Mouse (Mus musculus) hindbrain, embryonic 11.5 days (tissue): ENCODE results near the gene Il2rb. TPM values are rescaled to one million over a fixed set of nuclear protein-coding genes. Genes with fewer than 3 reads are reported as not detected.

ENCODE experiments used
- ATAC-seq: fragments of 200-750 bp; cut with Nextera tagmentation; 2 replicates; pipeline ENCODE4 v1.8.0; 2017; ENCODE audit warnings: mild to moderate bottlenecking, moderate TSS enrichment, moderate library complexity; ENCODE audit not compliant: low FRiP score
- DNase-seq: peaks from one replicate; pipeline ENCODE4 v3.0.0-alpha.2; 2015; ENCODE audit warnings: low spot score
- H3K27ac ChIP-seq: fragments of 300-500 bp; sonication (generic); 2 replicates; pipeline ENCODE4 v1.5.1; 2014; ENCODE audit warnings: mild to moderate bottlenecking, low read depth, low read length
- H3K27me3 ChIP-seq: fragments of 300-500 bp; sonication (generic); 2 replicates; pipeline ENCODE4 v1.6.1; 2014; ENCODE audit warnings: mild to moderate bottlenecking, low read length, moderate library complexity, mixed read lengths; ENCODE audit not compliant: control insufficient read depth, insufficient read depth
- H3K36me3 ChIP-seq: fragments of 300-500 bp; sonication (generic); 2 replicates; pipeline ENCODE4 v1.6.1; 2014; ENCODE audit warnings: mild to moderate bottlenecking, low read length, moderate library complexity, mixed read lengths; ENCODE audit not compliant: control insufficient read depth, insufficient read depth
- H3K4me1 ChIP-seq: fragments of 300-500 bp; sonication (generic); replicated peaks from 2 replicates; pipeline ENCODE4 v1.6.1; 2014; ENCODE audit warnings: low read length, mixed read lengths; ENCODE audit not compliant: control insufficient read depth, insufficient read depth
- H3K4me2 ChIP-seq: fragments of 300-500 bp; sonication (generic); replicated peaks from 2 replicates; pipeline ENCODE4 v1.6.1; 2014; ENCODE audit warnings: mild to moderate bottlenecking, low read depth, low read length
- H3K4me3 ChIP-seq: fragments of 300-500 bp; sonication (generic); 2 replicates; pipeline ENCODE4 v1.5.1; 2014; ENCODE audit warnings: low read depth, low read length
- H3K9ac ChIP-seq: fragments of 300-500 bp; sonication (generic); 2 replicates; pipeline ENCODE4 v1.6.1; 2014; ENCODE audit warnings: low read depth, low read length
- H3K9me3 ChIP-seq: fragments of 300-500 bp; sonication (generic); 2 replicates; pipeline ENCODE4 v1.6.1; 2016; ENCODE audit warnings: low read length; ENCODE audit not compliant: control insufficient read depth
- WGBS: fragments of 180-500 bp; shearing (Covaris S2); extraction: QIAGEN DNeasy Blood & Tissue Kit; methylation state at CpG from one replicate; pipeline ENCODE4 v1.1.7; 2014; 5-methylcytosine and 5-hydroxymethylcytosine counted together
- polyA plus RNA-seq: library from polyadenylated mRNA; unstranded; fragments of >200 nt; fragmentation: Nextera tagmentation; extraction: Ambion mirVana; gene quantifications from 2 replicates; pipeline ENCODE4 v1.2.1, GENCODE M21; 2014

The Il2rb gene
- polyA plus RNA-seq, 1 experiment from 2014 or later: not detected

DNA sequence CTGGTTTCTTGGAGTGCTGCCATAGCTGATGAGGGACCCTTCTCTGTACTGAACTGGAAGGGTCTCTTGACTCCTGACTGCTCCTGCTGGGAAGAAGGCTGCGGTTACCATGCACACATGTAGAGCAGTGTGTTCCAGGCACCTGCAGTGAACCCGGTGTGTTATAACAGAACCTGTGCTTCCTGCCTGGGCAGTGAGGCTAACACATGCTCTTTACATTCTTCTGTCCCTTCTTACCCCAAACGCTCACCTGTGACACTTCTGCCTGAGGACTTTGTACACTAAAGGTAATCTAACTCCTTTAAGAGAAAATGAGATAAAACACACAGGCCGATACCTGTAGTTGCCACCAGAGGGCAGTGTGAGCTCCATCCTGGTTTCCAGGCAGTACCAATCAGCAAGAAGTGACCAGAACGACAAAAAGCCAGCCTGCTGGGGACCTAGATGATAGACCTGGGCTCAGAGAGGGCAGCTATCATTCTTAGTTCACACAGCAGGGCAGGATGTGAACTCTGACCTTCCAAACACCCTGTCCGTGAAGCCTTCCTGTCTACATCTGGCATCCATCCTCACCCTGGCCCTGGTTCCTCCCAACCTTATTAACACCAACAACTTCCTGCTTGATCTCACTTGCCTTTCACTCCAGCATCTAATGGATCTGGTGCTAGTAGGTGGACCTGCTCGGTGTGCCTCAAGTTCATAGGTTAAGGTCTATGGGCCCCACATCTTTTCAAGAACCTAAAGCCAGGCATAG is 19.5 kb upstream of the Il2rb start:
- Histone ChIP-seq H3K27ac (no peak overlapping the region), H3K9ac (no peak overlapping the region), H3K4me3 (no peak overlapping the region), H3K36me3 (no peaks in the 10 kb centered on the region), H3K4me1 (peaks cover 3% of the 10 kb centered on the region; the same call in 1 of the 2 replicates), H3K4me2 (no peak overlapping the region), H3K27me3 (no peaks in the 10 kb centered on the region), H3K9me3 (no peaks in the 10 kb centered on the region)
- DNase-seq (peak; percentile 84), ATAC-seq (no peak)
- WGBS: 28% methylated on average over 7 of the region's 7 CpGs

DNA sequence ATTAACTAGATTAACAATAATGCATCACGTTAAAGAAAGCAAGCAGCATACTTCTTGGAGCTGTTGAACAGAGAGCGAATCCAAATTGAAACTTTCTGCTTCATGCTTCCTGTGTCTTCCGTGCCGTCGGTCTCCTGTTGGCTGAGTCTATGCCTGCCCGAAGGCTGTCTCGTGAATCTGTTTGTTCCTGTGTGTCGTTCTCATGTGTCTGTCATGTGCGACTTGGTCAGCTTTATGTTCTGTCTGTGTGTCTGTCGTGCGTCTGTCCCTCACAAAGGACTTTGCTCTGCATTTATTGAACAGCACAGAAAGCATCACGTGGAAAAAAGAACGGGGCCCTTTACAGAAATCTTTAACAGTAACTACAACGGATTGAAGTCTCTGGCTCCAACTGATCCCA is 17.9 kb upstream of the Il2rb start:
- H3K9me3 ChIP-seq: no peaks in the 10 kb centered on the region
- WGBS: 88% methylated on average over 14 of the region's 14 CpGs
- H3K4me1 ChIP-seq: peaks cover 3% of the 10 kb centered on the region; the same call in 1 of the 2 replicates
- DNase-seq: no peak
- no peak overlapping the region for H3K4me3 ChIP-seq
- ATAC-seq: no peak
- H3K27ac ChIP-seq: no peak overlapping the region
- H3K27me3 ChIP-seq: no peaks in the 10 kb centered on the region
- H3K4me2 ChIP-seq: no peak overlapping the region
- H3K36me3 ChIP-seq: no peaks in the 10 kb centered on the region
- no peak overlapping the region for H3K9ac ChIP-seq

DNA sequence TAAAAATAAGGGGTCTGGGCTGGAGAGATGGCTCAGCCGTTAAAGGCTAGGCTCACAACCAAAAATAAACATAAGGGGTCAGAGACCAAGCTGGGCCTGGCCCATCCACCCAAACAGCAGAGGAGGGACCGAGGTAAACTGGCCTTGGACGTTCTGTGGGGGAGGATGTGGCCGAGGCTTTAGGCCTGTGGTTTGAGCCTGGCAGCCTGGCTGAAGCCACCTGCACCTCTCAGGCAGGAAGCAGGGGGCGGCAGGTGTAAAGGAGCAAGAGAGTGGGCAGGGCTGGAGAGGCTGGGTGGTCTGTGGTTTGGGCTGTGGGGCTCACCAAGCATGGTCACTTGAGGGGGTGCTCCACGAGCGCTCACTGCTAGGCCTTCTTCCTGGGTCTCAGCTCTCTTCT is 16.9 kb upstream of the Il2rb start:
- no peaks in the 10 kb centered on the region for H3K36me3 ChIP-seq
- no peaks in the 10 kb centered on the region for H3K9me3 ChIP-seq
- WGBS: 82% methylated on average over 7 of the region's 7 CpGs
- DNase-seq (no peak), ATAC-seq (no peak)
- H3K27me3 ChIP-seq: no peaks in the 10 kb centered on the region
- H3K4me1 ChIP-seq: peaks cover 3% of the 10 kb centered on the region; the same call in 1 of the 2 replicates
- H3K9ac ChIP-seq: no peak overlapping the region
- no peak overlapping the region for H3K4me3 ChIP-seq
- H3K4me2 ChIP-seq: no peak overlapping the region
- H3K27ac ChIP-seq: no peak overlapping the region

DNA sequence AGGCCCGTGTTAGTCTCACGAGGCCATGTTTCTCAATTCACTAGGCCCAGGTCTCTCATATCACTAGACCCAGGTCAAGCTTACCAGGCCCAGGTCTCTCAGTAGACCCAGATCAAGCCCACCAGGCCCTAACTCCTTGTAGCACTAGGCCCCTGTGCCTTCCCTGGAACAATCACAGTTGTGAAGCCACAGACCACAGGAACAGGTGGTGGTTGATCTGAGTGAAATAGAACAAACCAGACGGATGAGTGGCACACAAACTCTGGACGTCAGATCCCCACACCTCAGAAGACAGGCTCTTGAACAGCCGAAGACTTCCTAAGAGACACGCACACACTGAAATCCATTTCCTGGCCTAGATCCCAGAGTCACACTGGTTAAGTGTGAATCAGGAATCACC is 15.7 kb upstream of the Il2rb start:
- Histone ChIP-seq H3K4me3 (no peak overlapping the region), H3K4me2 (no peak overlapping the region), H3K4me1 (peaks cover 3% of the 10 kb centered on the region; the same call in 1 of the 2 replicates), H3K27ac (no peak overlapping the region), H3K27me3 (no peaks in the 10 kb centered on the region), H3K9me3 (no peaks in the 10 kb centered on the region), H3K36me3 (no peaks in the 10 kb centered on the region), H3K9ac (no peak overlapping the region)
- ATAC-seq (no peak), DNase-seq (no peak)
- 91% methylated on average over 6 of the region's 6 CpGs for WGBS

DNA sequence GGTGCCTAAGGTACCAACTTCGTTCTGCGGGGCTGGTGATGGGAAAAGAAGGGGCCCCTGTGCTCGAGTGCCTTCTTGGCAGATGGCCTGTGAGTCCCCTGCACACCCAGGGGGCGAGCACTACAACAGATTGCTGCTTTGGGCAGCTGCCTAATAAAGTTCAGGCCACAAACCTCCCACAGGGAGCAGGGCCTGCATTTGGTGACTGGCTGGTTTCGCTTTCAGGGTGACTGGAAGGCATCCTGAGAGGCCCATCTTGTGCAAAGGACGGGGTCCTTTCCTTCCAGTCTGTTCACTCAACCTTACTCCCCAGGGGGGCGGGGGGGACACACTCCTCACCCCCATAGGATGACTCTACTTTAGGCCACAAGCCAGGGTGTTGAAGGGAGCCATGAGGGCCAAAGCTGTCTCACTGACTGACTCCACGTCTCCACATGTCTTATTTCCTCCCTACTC is 15.1 kb upstream of the Il2rb start:
- DNase-seq (no peak), ATAC-seq (no peak)
- Histone ChIP-seq H3K27me3 (no peaks in the 10 kb centered on the region), H3K4me2 (peak overlapping the region; percentile 5; the same call in 1 of the 2 replicates), H3K4me1 (peaks cover 3% of the 10 kb centered on the region; the same call in 1 of the 2 replicates), H3K27ac (0 out of 2 replicates have a peak overlapping the region, but pooled peaks have one; percentile 52), H3K9me3 (no peaks in the 10 kb centered on the region), H3K36me3 (no peaks in the 10 kb centered on the region), H3K9ac (peak overlapping the region; percentile 32; the same call in 1 of the 2 replicates), H3K4me3 (no peak overlapping the region)
- 67% methylated on average over 8 of the region's 8 CpGs for WGBS

DNA sequence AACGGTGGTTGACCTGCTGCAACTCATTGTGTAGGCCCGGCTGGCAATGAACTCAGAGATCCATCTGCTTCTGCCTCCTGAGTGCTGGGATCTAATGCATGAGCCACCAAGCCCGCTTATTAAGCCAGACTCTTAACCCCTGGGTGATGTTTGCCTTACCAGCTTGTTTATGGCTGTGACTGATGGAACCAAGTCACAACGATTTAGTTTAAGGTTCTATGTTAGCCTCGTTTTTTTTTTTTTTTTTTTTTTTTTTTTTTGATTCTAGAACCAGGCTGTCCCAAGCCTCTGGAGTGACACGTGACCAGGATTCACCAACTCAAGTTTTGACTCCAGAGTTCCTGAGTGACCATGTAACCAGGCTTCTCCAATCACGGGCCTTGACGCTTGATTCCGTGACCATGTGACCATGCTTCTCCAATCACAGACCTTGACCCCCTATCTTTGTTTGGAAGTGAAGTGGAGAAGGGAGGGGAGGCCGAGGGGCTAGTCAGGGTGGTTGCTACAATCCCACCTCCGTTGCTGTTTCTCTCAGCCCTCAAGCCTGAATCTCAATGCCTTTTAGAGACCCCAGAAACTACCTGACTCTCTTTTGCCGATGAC is 14.3 kb upstream of the Il2rb start:
- ATAC-seq: no peak

DNA sequence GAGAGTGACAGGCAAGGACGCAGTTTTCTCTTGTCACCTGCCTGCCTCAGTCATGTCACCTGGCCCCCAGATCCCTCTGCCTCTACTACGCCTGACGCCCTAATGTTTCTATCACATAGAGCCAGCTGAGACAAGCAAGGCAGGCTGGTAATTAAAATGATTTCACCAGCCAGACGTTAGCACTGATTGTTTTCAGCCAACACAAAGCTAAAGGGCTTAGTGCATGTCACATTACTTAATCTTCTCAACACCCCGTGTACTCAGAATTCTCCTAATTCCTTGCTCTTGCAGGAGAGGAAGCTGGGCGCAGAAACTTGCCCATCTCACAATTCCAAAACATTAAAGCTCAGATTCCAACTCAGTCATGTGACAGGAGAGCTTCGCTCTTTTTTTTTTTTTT is 13.4 kb upstream of the Il2rb start:
- Histone ChIP-seq H3K4me1 (peaks cover 3% of the 10 kb centered on the region; the same call in 1 of the 2 replicates), H3K36me3 (no peaks in the 10 kb centered on the region), H3K27me3 (no peaks in the 10 kb centered on the region), H3K27ac (no peak overlapping the region), H3K9ac (no peak overlapping the region), H3K4me2 (no peak overlapping the region), H3K4me3 (no peak overlapping the region), H3K9me3 (no peaks in the 10 kb centered on the region)
- WGBS: 81% methylated on average over 7 of the region's 7 CpGs
- ATAC-seq: no peak
- DNase-seq: no peak

More for the DNA sequence above, 14.3 kb upstream of the Il2rb start:
- Histone ChIP-seq H3K27ac (0 out of 2 replicates have a peak overlapping the region, but pooled peaks have one; percentile 52), H3K27me3 (no peaks in the 10 kb centered on the region), H3K9ac (peak overlapping the region; percentile 32; the same call in 1 of the 2 replicates), H3K4me1 (peaks cover 3% of the 10 kb centered on the region; the same call in 1 of the 2 replicates), H3K9me3 (no peaks in the 10 kb centered on the region), H3K36me3 (no peaks in the 10 kb centered on the region), H3K4me3 (no peak overlapping the region), H3K4me2 (peak overlapping the region; percentile 5; the same call in 1 of the 2 replicates)
- DNase-seq: peak; percentile 48
- 44% methylated on average over 12 of the region's 12 CpGs for WGBS

DNA sequence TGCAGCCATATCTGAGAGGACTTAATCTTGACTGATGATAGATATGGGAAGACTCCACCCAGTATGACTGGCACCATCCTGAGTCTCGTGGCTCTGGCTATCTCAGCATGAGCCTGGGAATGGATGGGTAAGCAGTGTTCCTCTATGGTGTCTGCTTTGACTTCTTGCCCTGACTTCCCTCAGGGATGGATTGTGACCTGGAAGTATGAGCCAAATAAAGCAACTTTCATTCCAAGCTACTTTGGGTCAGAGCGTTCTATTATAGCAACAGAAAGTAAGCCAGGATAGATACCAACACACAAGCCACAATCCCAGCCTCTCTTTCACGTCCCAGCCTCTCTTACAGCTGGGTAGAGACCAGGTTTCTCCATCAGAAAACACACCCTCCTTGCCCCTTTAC is 10.5 kb upstream of the Il2rb start:
- no peak for ATAC-seq
- no peaks in the 10 kb centered on the region for H3K9me3 ChIP-seq
- no peaks in the 10 kb centered on the region for H3K27me3 ChIP-seq
- H3K36me3 ChIP-seq: no peaks in the 10 kb centered on the region
- no peak overlapping the region for H3K4me3 ChIP-seq
- DNase-seq: no peak
- H3K4me2 ChIP-seq: no peak overlapping the region
- no peak overlapping the region for H3K27ac ChIP-seq
- H3K9ac ChIP-seq: no peak overlapping the region
- 81% methylated on average over 3 of the region's 3 CpGs for WGBS
- peaks cover 3% of the 10 kb centered on the region; the same call in 1 of the 2 replicates for H3K4me1 ChIP-seq
